Mouse (Mus musculus) MEL (cell line): ENCODE results near the gene Fads1. TPM values are rescaled to one million over a fixed set of nuclear protein-coding genes. Genes with fewer than 3 reads are reported as not detected.
A peak's percentile ranks its signal among the peaks of the same experiment; 100 is the strongest.

Experiments used
- DNase-seq: peaks from one replicate; pipeline ENCODE4 v3.0.0; 2011; ENCODE audit warnings: low read depth, low spot score
- H3K27ac ChIP-seq: 2 replicates; pipeline ENCODE4 v1.5.1; 2012; ENCODE audit warnings: low read depth, mild to moderate bottlenecking, control low read depth, low read length, moderate library complexity; ENCODE audit not compliant: control insufficient read depth
- H3K27me3 ChIP-seq, 2 experiments: fragments of 150-350 bp in 1 of 2; sonication (generic) in 1 of 2; 2 replicates each; pipeline ENCODE4 v1.6.1; 2012; ENCODE audit warnings: low read length in 2 of 2, mild to moderate bottlenecking in 2 of 2, improper control_type of control experiment in 1 of 2, moderate library complexity in 1 of 2; ENCODE audit not compliant: insufficient read depth in 2 of 2, control insufficient read depth in 1 of 2
- H3K36me3 ChIP-seq, 2 experiments: 2 replicates each; pipeline ENCODE4 v1.6.1; 2012 to 2014; ENCODE audit warnings: low read length in 2 of 2, improper control_type of control experiment in 1 of 2, inconsistent platforms in 1 of 2, mild to moderate bottlenecking in 1 of 2; ENCODE audit not compliant: insufficient read depth in 2 of 2, control insufficient read depth in 1 of 2
- H3K4me1 ChIP-seq, 2 experiments: fragments of 150-350 bp in 1 of 2; sonication (generic) in 1 of 2; 2 replicates each; pipeline ENCODE4 v1.6.1; 2012; ENCODE audit warnings: low read length in 2 of 2, improper control_type of control experiment in 1 of 2, mild to moderate bottlenecking in 1 of 2; ENCODE audit not compliant: insufficient read depth in 2 of 2, control insufficient read depth in 1 of 2
- H3K4me3 ChIP-seq, 2 experiments: fragments of 150-350 bp in 1 of 2; sonication (generic) in 1 of 2; 2 replicates each; pipeline ENCODE4 v1.5.1; 2012; ENCODE audit warnings: low read depth in 2 of 2, low read length in 2 of 2, mild to moderate bottlenecking in 2 of 2, moderate library complexity in 2 of 2, control low read depth in 1 of 2, improper control_type of control experiment in 1 of 2; ENCODE audit not compliant: control insufficient read depth in 1 of 2, insufficient read depth in 1 of 2
- H3K79me2 ChIP-seq: 2 replicates; pipeline ENCODE4 v1.6.1; 2012; ENCODE audit warnings: mild to moderate bottlenecking, low read length, moderate library complexity; ENCODE audit not compliant: control insufficient read depth, poor library complexity, insufficient read depth
- H3K9ac ChIP-seq: 2 replicates; pipeline ENCODE4 v1.6.1; 2012; ENCODE audit warnings: low read depth, mild to moderate bottlenecking, control low read depth, low read length, moderate library complexity; ENCODE audit not compliant: control insufficient read depth, poor library complexity, severe bottlenecking
- H3K9me3 ChIP-seq: fragments of 150-350 bp; sonication (generic); replicated peaks from 2 replicates; pipeline ENCODE4 v1.6.1; 2012; ENCODE audit warnings: mild to moderate bottlenecking, low read length, improper control_type of control experiment, moderate library complexity; ENCODE audit not compliant: insufficient read depth
- BHLHE40 ChIP-seq: IDR thresholded peaks from 2 replicates; pipeline ENCODE4 v1.6.1; 2012; ENCODE audit warnings: low read depth, mild to moderate bottlenecking, inconsistent platforms, low read length, improper control_type of control experiment, borderline replicate concordance
- CTCF ChIP-seq, 3 experiments: IDR thresholded peaks in 2 of 3; conservative IDR thresholded peaks in 1 of 3; 2 replicates each; pipeline ENCODE4 v1.5.1; 2011 to 2012; ENCODE audit warnings: low read length in 3 of 3, low read depth in 2 of 3, mild to moderate bottlenecking in 2 of 3, improper control_type of control experiment in 1 of 3, inconsistent platforms in 1 of 3, mixed read lengths in 1 of 3, moderate library complexity in 1 of 3; ENCODE audit not compliant: control insufficient read depth in 1 of 3, insufficient read depth in 1 of 3, poor library complexity in 1 of 3, severe bottlenecking in 1 of 3
- GATA1 ChIP-seq: IDR thresholded peaks from 2 replicates; pipeline ENCODE4 v1.6.1; 2011; ENCODE audit warnings: low read depth, low read length, improper control_type of control experiment
- JUND ChIP-seq: IDR thresholded peaks from 2 replicates; pipeline ENCODE4 v1.6.1; 2011; ENCODE audit warnings: low read depth, mild to moderate bottlenecking, improper control_type of control experiment, low read length
- MAX ChIP-seq: IDR thresholded peaks from 2 replicates; pipeline ENCODE4 v1.6.1; 2011; ENCODE audit warnings: low read length, improper control_type of control experiment
- MXI1 ChIP-seq: IDR thresholded peaks from 2 replicates; pipeline ENCODE4 v1.6.1; 2011; ENCODE audit warnings: mild to moderate bottlenecking, low read depth, low read length, improper control_type of control experiment
- MYC ChIP-seq: IDR thresholded peaks from 2 replicates; pipeline ENCODE4 v1.6.1; 2011; ENCODE audit warnings: low read depth, mild to moderate bottlenecking, low read length, improper control_type of control experiment, moderate library complexity
- NELFE ChIP-seq: IDR thresholded peaks from 2 replicates; pipeline ENCODE4 v1.6.1; 2011; ENCODE audit warnings: low read depth, low read length, improper control_type of control experiment
- RAD21 ChIP-seq: IDR thresholded peaks from 2 replicates; pipeline ENCODE4 v1.6.1; 2011; ENCODE audit warnings: mild to moderate bottlenecking, low read depth, low read length, improper control_type of control experiment
- RCOR1 ChIP-seq: IDR thresholded peaks from 2 replicates; pipeline ENCODE4 v1.6.1; 2012; ENCODE audit warnings: low read depth, mild to moderate bottlenecking, inconsistent platforms, low read length, improper control_type of control experiment
- SIN3A ChIP-seq: IDR thresholded peaks from 2 replicates; pipeline ENCODE4 v1.6.1; 2012; ENCODE audit warnings: low read length, improper control_type of control experiment, inconsistent platforms
- SMC3 ChIP-seq: IDR thresholded peaks from 2 replicates; pipeline ENCODE4 v1.6.1; 2011; ENCODE audit warnings: low read depth, low read length, improper control_type of control experiment
- TBP ChIP-seq: IDR thresholded peaks from 2 replicates; pipeline ENCODE4 v1.8.0; 2011; ENCODE audit warnings: low read depth, low read length, improper control_type of control experiment
- TCF12 ChIP-seq: IDR thresholded peaks from 2 replicates; pipeline ENCODE4 v1.6.1; 2014; ENCODE audit warnings: low read depth, mild to moderate bottlenecking, inconsistent platforms, low read length, improper control_type of control experiment, moderate library complexity
- UBTF ChIP-seq: IDR thresholded peaks from 2 replicates; pipeline ENCODE4 v1.6.1; 2012; ENCODE audit warnings: low read depth, mild to moderate bottlenecking, inconsistent platforms, low read length, improper control_type of control experiment, moderate library complexity, borderline replicate concordance; ENCODE audit not compliant: insufficient read depth
- ZKSCAN1 ChIP-seq: IDR thresholded peaks from 2 replicates; pipeline ENCODE4 v1.6.1; 2012; ENCODE audit warnings: low read depth, mild to moderate bottlenecking, inconsistent platforms, low read length, improper control_type of control experiment, moderate library complexity
- ZNF384 ChIP-seq: IDR thresholded peaks from 2 replicates; pipeline ENCODE4 v1.6.1; 2012; ENCODE audit warnings: low read depth, mild to moderate bottlenecking, inconsistent platforms, low read length, improper control_type of control experiment
- polyA plus RNA-seq, 2 experiments: library from polyadenylated mRNA; stranded (reverse) in 1 of 2; unstranded in 1 of 2; fragments of >175 nt in 1 of 2; fragments of >200 nt in 1 of 2; gene quantifications; 2 replicates each; pipeline versions ENCODE4 v1.2.1 to v1.2.4; 2012; ENCODE audit warnings: low replicate concordance in 2 of 2, low read depth in 1 of 2; ENCODE audit not compliant: insufficient read length in 2 of 2, insufficient read depth in 1 of 2, missing spikeins in 1 of 2
- total RNA-seq: library from RNA; depleted of rRNA; stranded (reverse); fragments of 300-350 nt; gene quantifications from 2 replicates; pipeline ENCODE4 v1.2.3, GENCODE M21; 2012

Gene Fads1
- total and polyA plus RNA-seq, 3 experiments, result 36.7 to 69.7 TPM; not detected in 1

- peak; percentile 55; the same call in 1 of the 2 replicates for TF ChIP-seq TCF12
- TF ChIP-seq NELFE, result peak; percentile 82
- TF ChIP-seq CTCF (IDR thresholded peaks at IDR 0.05 in 2 of 3, conservative IDR thresholded peaks at IDR 0.05 in 1 of 3; ENCODE audit: control insufficient read depth in 1 of 3, insufficient read depth in 1 of 3, low read depth in 2 of 3, low read length in 3 of 3, poor library complexity in 1 of 3, severe bottlenecking in 1 of 3), result no peak
- no peak for TF ChIP-seq ZKSCAN1
These were observed 21.3 kb downstream of the Fads1 start, which contains the start of the genes Tmem258 and Fen1 (continued) for GRCm38 (mm10) chr19:10203848-10204615.

- H3K4me3 ChIP-seq, result peak overlapping the region; percentile 79 to 95
- no peaks in the 10 kb centered on the region for H3K9me3 ChIP-seq
- peak; percentile 69 for DNase-seq
- peak overlapping the region; percentile 58 for H3K27ac ChIP-seq
- peaks cover 0 to 11% of the 10 kb centered on the region in 2 experiments; a peak in 2 of 4 replicates for H3K4me1 ChIP-seq
- TF ChIP-seq SMC3 (0 out of 2 replicates have a peak, but pooled peaks have one; percentile 6), MYC (peak; percentile 78; the same call in 1 of the 2 replicates), MAX (peak; percentile 69), JUND (no peak), SIN3A (peak; percentile 62), UBTF (no peak), BHLHE40 (no peak), TBP (no peak), RCOR1 (no peak), ZNF384 (peak; percentile 74), CTCF (IDR thresholded peaks at IDR 0.05 in 2 of 3, conservative IDR thresholded peaks at IDR 0.05 in 1 of 3; ENCODE audit: control insufficient read depth in 1 of 3, insufficient read depth in 1 of 3, low read depth in 2 of 3, low read length in 3 of 3, poor library complexity in 1 of 3, severe bottlenecking in 1 of 3) (peak in 2 of 3 experiments; percentile 17 to 44; a peak in 3 of 6 replicates), MXI1 (peak; percentile 93), RAD21 (peak; percentile 11)
- H3K79me2 ChIP-seq, result peaks cover 41% of the 10 kb centered on the region
- peak overlapping the region; percentile 90 for H3K9ac ChIP-seq
- H3K36me3 ChIP-seq, result peaks cover 4 to 16% of the 10 kb centered on the region in 2 experiments
- H3K27me3 ChIP-seq, result no peaks in the 10 kb centered on the region
These were observed 21.9 kb downstream of the Fads1 start for GRCm38 (mm10) chr19:10204616-10205001.

GRCm38 (mm10) chr19:10205051-10205450 lies 22.4 kb downstream of the Fads1 start:
- H3K27me3 ChIP-seq, result no peaks in the 10 kb centered on the region
- peaks cover 4 to 16% of the 10 kb centered on the region in 2 experiments for H3K36me3 ChIP-seq
- H3K4me1 ChIP-seq, result peaks cover 0 to 11% of the 10 kb centered on the region in 2 experiments; a peak in 2 of 4 replicates
- no peak for DNase-seq
- peak overlapping the region in 1 of 2 experiments; percentile 79; a peak in 1 of 4 replicates for H3K4me3 ChIP-seq
- peaks cover 38% of the 10 kb centered on the region for H3K79me2 ChIP-seq
- no peak overlapping the region for H3K9ac ChIP-seq
- no peaks in the 10 kb centered on the region for H3K9me3 ChIP-seq
- TF ChIP-seq GATA1 (no peak), MAX (no peak)
- no peak overlapping the region for H3K27ac ChIP-seq
